Mouse (Mus musculus) cerebellum, postnatal 25 days (tissue): ENCODE results near the gene Sgip1.

Source experiments
- DNase-seq, 2 experiments: peaks; one replicate each; pipeline ENCODE4 v3.0.0; 2021; ENCODE audit warnings: mixed read lengths in 2 of 2

Gene Sgip1

GRCm38 (mm10) chr4:102775596-102776270, 34.6 kb downstream of the Sgip1 start:
- no peak for DNase-seq

GRCm38 (mm10) chr4:102779902-102780301, 38.8 kb downstream of the Sgip1 start:
- DNase-seq, result no peak

DNA sequence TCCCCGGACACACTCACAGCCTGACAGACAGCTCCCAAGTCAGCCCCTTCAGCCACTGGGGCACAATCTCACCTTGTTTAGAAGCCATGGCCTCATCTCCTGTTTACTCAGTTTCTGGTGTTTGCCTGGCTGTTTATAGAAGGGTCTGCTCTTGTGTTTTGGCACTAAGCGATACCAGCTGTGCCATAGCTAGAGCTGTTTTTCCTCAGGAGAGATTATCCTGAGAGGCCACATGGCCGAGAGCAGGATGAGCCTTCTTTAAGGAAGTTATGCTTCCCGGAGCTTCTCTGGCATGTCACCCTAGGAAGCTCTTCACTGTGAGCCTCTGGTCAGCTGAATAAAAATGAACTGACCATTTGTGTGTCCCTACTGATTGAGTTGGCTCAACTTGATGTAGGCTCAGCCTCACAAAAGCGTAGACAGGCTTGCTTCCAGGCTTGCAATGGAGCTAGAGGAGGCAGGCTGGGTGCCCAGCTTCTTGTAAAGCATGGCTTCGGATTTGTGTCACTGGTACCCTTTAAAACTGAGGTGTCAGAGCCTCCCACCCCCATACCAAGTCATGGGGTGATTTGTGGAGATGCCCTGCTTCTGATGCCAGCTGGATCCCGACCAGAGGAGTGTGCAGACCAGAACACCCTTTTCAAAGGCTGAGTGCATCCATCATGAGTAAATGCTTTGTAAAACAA, 42.1 kb downstream of the Sgip1 start:
- DNase-seq, result peak; percentile 65 to 77

DNA sequence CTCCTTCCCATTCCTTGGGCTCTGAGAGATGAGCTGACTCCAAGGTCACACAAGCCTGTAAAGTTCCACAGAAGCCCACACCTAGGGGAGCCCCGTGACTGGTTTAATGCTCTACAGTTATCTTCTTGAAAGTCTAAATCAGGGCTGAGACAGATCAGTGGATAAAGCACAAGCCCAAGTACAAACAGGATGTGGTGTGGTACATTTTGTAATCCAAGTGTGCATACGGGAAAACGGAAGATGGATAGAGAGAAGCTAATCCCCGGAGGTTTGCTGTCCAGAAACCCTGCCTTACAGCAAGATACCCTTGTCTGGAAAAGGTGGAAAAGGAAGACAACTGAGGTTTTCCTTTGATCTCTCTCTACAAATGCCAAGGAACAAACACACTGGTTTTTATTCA, 44.1 kb downstream of the Sgip1 start:
- DNase-seq, result no peak

DNA sequence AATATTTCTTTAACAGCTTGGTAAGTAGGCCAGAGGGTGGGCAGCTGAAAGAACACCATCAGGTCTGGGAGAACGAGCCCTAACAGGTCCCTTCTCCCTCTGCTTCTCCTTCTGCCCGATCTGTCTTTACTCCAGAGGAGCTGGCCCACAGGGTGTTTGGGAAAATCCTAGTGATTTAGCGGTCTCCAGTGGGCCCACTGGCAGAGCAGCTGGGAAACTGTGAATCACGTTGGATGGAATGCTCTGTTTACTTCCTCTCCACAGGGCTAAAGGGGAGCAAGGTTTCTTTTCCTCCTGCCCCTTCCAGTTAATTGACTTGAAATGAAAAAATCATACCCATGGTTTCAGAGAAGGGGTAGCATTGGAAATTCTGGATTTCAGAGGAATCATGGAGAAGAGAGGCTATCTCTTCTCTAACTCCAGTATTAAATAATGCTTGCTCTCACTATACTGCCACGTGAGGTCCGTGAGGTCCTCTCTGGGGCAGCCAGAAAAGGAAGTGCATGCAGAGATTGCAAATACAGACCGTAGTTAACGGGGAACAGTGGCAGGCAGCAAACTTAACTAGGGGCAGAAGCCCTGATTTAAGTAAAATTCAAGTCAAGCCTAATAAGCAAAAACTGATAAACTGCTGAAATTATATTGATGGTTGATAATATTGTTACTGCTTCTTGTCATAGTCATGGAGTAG, 51.1 kb downstream of the Sgip1 start:
- DNase-seq, result no peak

DNA sequence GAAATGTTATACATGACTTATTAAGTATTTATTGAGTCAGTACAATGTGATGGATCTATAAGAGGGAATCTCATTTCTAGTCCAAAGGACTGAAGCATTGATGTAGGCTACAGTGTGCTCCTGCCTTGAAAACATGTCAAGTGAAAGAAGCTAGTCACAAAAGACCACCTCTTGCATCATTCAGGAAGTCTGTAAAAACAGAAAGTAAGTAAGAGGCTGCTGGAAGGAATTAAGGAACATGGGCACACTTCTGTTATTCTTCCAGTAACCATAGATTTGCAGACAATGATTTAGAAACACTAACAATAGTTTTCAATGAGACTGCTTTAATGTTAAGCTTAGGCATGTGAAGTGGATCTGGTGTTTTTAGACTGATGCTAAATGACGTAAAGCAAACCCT, 60.4 kb downstream of the Sgip1 start:
- no peak for DNase-seq

GRCm38 (mm10) chr4:102801936-102802335, 60.8 kb downstream of the Sgip1 start:
- DNase-seq, result no peak

DNA sequence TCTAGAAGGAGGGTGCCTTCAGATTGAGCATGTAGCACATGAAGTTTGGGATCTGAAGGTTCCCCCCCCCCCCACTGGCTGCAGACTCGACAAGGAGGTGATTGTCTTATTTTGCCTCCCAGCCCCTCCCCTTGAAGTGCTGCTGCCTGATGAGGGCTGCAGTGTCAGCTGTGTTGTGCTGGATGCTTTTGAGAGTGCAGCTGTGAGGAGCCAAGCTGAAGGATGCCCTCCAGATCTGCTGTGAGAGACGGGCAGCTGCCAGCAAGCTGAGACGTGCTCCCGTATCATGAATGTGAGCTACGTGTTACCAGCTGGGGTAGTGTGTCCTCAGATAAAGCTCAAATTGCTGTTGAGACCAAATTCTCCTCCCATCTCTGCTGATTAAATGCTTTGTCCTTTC, 63.5 kb downstream of the Sgip1 start:
- DNase-seq, result no peak

DNA sequence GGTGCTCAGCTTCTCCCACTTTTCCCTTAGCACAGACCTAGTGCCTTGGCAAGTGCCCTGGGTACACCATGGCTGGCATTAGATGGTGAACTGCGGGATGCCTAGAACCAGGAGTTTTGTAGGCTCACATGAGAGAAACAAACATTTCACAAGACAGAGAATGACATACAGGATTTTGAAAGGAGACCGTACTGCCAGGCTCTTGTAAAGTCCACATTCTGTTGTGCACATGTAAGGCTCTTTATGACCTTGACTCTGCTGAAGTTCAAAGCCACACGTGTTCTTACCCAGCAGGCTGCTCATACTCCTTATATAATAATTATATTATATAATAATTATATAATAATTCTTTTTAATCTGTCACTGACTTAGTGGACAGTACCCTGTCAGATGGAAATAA, 65.9 kb downstream of the Sgip1 start:
- DNase-seq, result no peak

DNA sequence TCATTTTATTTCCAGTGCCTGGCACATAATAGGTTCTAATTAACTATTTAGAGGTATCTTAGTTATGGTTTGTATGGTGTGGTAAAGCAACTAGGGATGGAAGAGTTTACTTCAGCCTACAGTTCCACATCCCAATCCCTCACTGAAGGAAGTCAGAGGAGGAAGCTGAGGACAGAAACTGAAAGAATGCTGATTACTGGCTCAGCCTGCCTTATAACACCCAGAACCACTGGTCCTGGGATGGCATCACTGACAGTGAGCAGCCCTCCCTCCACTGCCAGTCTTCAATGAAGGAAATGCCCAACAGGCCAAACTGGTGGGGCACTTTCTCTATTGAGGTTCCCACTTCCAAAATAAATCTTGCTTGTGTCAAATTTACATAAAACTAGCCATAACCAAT, 67.2 kb downstream of the Sgip1 start:
- no peak for DNase-seq

GRCm38 (mm10) chr4:102809296-102809695, 68.2 kb downstream of the Sgip1 start:
- no peak for DNase-seq

- no peak for DNase-seq
Observed at GRCm38 (mm10) chr4:102810277-102810676, 69.2 kb downstream of the Sgip1 start.

DNA sequence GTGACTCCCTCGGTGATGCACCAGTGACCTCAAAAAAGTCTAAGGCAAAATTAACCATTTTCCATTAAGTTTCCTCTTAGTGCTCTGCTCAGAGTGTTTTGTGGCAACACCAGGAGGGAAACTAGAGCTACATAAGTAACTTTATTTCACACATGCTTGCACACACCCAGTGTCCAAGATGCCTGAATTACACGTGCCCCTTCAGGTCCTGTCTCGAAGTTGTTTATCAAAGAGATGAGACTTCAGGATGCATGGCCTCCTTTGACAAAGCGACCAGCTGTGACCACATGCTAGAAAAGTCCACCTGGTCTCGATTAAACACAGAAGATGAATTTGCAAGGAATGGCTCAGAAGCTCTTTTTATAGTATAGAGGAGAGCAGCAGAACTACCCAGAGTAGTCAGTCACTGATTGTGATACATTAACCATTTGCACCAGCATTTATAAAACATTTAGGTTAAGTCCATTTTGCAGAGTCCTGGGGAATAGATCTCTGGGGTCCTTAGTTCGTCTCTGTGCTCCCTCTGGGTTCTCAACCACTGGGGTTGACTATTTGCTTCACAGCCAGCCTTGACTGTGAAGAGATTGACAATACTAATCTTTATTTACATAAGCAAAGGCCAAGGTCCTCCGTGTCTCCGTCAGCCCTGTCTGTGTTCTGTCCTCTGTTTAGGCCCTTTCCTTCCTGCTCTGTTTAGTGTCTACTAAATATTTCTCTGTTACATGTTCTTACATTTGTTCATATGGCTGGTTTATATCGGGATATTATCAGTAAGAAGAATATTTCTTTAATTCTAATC, 70.1 kb downstream of the Sgip1 start:
- DNase-seq, result no peak

DNA sequence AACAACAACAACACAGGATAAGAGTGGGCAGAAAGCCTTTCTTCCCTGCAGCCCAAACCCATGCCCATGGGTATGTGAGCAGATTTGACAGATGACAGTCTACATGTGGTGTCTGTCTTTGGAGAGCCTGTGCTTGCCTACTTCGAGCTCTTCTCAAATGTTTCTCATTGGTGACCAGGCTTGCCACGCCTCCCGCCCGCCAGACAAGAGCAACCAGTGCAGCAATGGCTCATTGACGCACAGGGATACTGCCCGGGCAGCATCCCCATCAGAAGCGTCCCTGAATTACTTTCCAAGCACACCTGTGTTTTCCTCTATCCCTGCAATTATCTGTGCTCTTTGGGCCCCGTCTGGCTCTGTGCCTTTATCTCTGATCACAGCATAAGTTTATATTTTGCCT, 72.2 kb downstream of the Sgip1 start:
- no peak for DNase-seq

DNA sequence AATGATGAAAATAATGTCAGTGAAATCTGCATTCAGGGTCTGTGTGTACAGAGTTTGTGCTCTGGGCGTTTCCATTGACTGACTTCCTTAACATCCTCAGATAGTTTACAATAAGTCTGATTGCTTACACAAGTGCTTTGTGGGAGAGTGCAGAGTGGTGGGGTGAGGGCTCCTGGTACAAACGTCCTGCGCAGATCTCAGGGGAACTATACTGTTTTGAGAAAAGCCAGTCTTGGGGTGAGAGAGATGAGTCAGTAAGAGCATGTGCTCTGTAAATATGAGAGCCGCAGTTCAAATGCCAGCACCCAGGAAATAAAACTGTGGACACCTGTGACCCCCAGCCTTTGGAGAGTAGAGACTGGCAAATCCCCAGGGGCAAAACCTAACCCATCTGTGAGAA, 80.7 kb downstream of the Sgip1 start:
- DNase-seq, result no peak

DNA sequence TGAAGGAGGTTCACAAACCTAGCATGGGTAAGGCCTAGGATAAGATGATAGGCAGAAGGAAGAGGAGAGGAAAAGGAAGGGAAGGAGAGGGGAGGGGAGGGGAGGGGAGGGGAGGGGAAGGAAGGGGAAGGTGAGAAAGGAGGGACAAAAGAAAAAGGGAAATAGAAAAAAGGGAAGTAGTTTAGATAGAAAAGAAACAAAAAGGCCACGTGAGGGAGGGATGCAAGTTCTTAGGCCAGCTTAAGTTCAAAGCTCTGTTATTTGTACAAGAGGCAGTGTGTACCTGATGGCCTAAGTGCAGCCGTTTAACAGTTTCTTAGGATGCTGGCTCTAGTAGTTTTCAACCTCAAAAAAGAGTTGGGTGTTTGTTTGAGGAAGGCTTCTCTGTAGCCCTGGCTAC, 83.4 kb downstream of the Sgip1 start:
- DNase-seq, result no peak

DNA sequence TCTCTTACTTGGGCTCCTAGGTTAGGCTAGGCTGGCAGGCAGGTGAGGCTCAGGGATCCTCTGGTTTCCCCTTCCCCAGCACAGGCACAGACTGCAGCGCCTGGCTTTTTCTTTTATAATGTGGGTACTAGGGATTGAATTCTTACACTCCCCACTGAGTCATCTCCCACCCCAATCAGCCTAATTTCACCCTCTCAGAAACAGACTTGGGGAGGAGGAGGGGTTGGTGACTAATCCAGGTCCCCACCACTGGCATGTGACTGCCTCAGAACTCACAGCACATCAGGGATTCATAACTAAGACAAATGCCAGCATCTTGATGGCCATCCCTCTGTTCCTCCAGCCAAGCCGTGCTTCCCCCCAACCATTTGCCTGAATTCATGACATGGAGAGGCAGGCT, 85.1 kb downstream of the Sgip1 start:
- no peak for DNase-seq

DNA sequence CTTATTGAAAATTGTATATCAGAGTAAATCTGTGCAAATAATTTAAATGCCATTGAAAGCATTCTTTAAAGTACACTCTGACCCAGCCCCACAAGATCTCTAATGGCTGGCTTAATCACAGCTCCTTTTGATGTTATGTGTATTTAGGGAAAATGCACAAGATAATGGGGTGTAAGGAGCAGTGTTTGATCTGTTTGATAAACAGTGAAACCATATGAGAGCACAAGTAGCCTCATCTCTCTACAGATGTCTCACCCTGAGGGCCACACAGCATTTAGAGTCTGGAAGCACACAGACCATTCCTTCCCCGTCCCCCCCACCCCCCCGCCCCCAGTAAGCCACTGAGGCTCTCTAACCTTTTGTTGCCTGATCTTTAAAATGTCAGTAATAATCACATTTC, 87.4 kb downstream of the Sgip1 start:
- no peak for DNase-seq

GRCm38 (mm10) chr4:102833191-102833590, 92.1 kb downstream of the Sgip1 start:
- no peak for DNase-seq

GRCm38 (mm10) chr4:102833726-102834125, 92.6 kb downstream of the Sgip1 start:
- DNase-seq, result peak in 1 of 2 experiments; percentile 16

- no peak for DNase-seq
Observed at GRCm38 (mm10) chr4:102834710-102835109, 93.6 kb downstream of the Sgip1 start.

DNA sequence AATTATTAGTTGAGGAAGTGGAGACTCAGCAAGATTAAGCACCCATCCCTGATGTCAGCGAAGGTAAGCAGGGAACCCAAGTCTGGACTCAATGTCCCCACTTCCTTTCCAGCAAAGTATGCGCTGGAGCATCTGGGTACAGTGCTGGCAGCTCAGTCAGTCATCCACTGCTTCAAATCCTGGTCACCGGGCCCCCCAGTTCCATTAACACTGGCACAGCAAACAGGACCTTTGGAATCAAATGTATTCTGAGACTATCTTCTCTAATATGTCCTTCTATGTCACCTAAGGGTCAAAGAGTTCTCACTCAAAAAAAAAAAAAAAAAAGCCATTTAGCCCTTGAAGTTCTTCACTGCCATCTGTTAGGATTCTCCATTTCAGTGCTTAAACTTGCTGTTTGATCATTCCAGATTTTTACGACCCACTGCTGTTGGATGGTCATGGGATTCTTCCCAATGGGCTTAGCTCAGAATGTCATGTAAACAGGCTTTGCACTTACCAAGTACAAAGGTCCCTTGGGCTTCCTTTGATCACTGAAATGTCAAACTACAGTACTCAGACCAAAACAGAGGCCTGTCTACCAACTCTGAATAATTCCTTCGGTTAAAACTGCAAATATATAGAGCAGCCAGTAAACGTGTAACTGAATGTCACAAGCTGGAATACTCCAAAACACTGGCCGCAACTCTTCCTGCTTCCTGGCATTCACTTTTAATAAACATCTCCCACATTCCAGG, 99.1 kb downstream of the Sgip1 start:
- no peak for DNase-seq
